Comparison of ENCODE assay signal across 26 mouse cellular contexts in genomic region chr5:105425587-105425986, GRCm38 (mm10).
"Had no signal": no experiment of that assay in that cellular context is flagged by ENCODE, and none has a peak within 500 bp of the region (broad histone marks: within the 10 kb centered on the region; RNA-seq: fewer than 3 reads in every experiment).

No protein-coding gene starts in this region.

- H3K27ac ChIP-seq: embryonic facial prominence, embryonic 10.5 days; embryonic facial prominence, embryonic 12.5 days; embryonic facial prominence, embryonic 13.5 days; embryonic facial prominence, embryonic 15.5 days; forebrain, embryonic 10.5 days; forebrain, embryonic 12.5 days; forebrain, embryonic 13.5 days; forebrain, embryonic 15.5 days; gastrocnemius, adult 2 months; heart, adult 2 months had no signal

- H3K9me3 ChIP-seq: embryonic facial prominence, embryonic 10.5 days; embryonic facial prominence, embryonic 12.5 days; embryonic facial prominence, embryonic 13.5 days; embryonic facial prominence, embryonic 15.5 days; forebrain, embryonic 12.5 days had no signal

- H3K4me2 ChIP-seq: embryonic facial prominence, embryonic 12.5 days; embryonic facial prominence, embryonic 13.5 days; embryonic facial prominence, embryonic 15.5 days; forebrain, embryonic 12.5 days; forebrain, embryonic 13.5 days; forebrain, embryonic 15.5 days had no signal

- H3K27me3 ChIP-seq: embryonic facial prominence, embryonic 12.5 days; embryonic facial prominence, embryonic 13.5 days; embryonic facial prominence, embryonic 15.5 days; forebrain, embryonic 12.5 days; forebrain, embryonic 13.5 days; forebrain, embryonic 15.5 days had no signal

- ATAC-seq: forebrain, embryonic 13.5 days; forebrain, embryonic 15.5 days; forebrain, embryonic 16.5 days; forebrain, postnatal 0 days had no signal

- H3K36me3 ChIP-seq: embryonic facial prominence, embryonic 13.5 days; embryonic facial prominence, embryonic 15.5 days had no signal

- H3K4me1 ChIP-seq: embryonic facial prominence, embryonic 10.5 days; embryonic facial prominence, embryonic 12.5 days; forebrain, embryonic 10.5 days; forebrain, embryonic 12.5 days; forebrain, embryonic 13.5 days; forebrain, embryonic 15.5 days had no signal

- DNase-seq: cerebellum, adult 2 months; cerebellum, adult 8-10 months; cerebellum, adult 9-10 months; cerebellum, adult 9-11 months; cerebellum, postnatal 10 days; cerebellum, postnatal 14 days; cerebellum, postnatal 25 days; cerebellum, postnatal 36 days; embryo, embryonic 11 days; forebrain, postnatal 0 days; gastrocnemius, adult 2 months; gastrocnemius, postnatal 10 days; gastrocnemius, postnatal 14 days; gastrocnemius, postnatal 25 days; gastrocnemius, postnatal 36 days; heart, adult 2 months had no signal

- H3K9ac ChIP-seq: embryonic facial prominence, embryonic 12.5 days; embryonic facial prominence, embryonic 13.5 days; embryonic facial prominence, embryonic 15.5 days; forebrain, embryonic 12.5 days; forebrain, embryonic 13.5 days; forebrain, embryonic 15.5 days; forebrain, postnatal 0 days had no signal

- H3K4me3 ChIP-seq: embryonic facial prominence, embryonic 10.5 days; embryonic facial prominence, embryonic 12.5 days; embryonic facial prominence, embryonic 13.5 days; embryonic facial prominence, embryonic 15.5 days; erythroblast, embryonic 14.5 days; forebrain, embryonic 10.5 days; forebrain, embryonic 12.5 days; forebrain, embryonic 13.5 days; forebrain, embryonic 15.5 days; gastrocnemius, adult 2 months; heart, adult 2 months had no signal
